Mouse (Mus musculus) hindbrain, postnatal 0 days (tissue): ENCODE results near the gene Pate2. TPM values are rescaled to one million over a fixed set of nuclear protein-coding genes. Genes with fewer than 3 reads are reported as not detected.

Experiments
- ATAC-seq: fragments of 200-750 bp; cut with Nextera tagmentation; 2 replicates; pipeline ENCODE4 v1.8.0; 2017; ENCODE audit warnings: mild to moderate bottlenecking, moderate TSS enrichment, moderate library complexity
- DNase-seq: peaks from one replicate; pipeline ENCODE4 v3.0.0-alpha.2; 2015; ENCODE audit warnings: low spot score
- H3K27ac ChIP-seq: fragments of 300-500 bp; sonication (generic); 2 replicates; pipeline ENCODE4 v1.5.1; 2014; ENCODE audit warnings: mild to moderate bottlenecking
- H3K27me3 ChIP-seq: fragments of 300-500 bp; sonication (generic); 2 replicates; pipeline ENCODE4 v1.6.1; 2014; ENCODE audit warnings: low read length, mixed read lengths; ENCODE audit not compliant: insufficient read depth
- H3K36me3 ChIP-seq: fragments of 300-500 bp; sonication (generic); 2 replicates; pipeline ENCODE4 v1.6.1; 2014; ENCODE audit warnings: low read length, mixed read lengths; ENCODE audit not compliant: insufficient read depth
- H3K4me1 ChIP-seq: fragments of 300-500 bp; sonication (generic); 2 replicates; pipeline ENCODE4 v1.6.1; 2014; ENCODE audit warnings: antibody characterized with exemption, low read length, mixed read lengths; ENCODE audit not compliant: insufficient read depth
- H3K4me2 ChIP-seq: fragments of 300-500 bp; sonication (generic); 2 replicates; pipeline ENCODE4 v1.6.1; 2014; ENCODE audit warnings: low read depth, mild to moderate bottlenecking, low read length, moderate library complexity, mixed read lengths
- H3K4me3 ChIP-seq: fragments of 300-500 bp; sonication (generic); 2 replicates; pipeline ENCODE4 v1.5.1; 2014; ENCODE audit warnings: low read length
- H3K9ac ChIP-seq: fragments of 300-500 bp; sonication (generic); replicated peaks from 2 replicates; pipeline ENCODE4 v1.6.1; 2014; ENCODE audit warnings: mild to moderate bottlenecking, low read length, moderate library complexity, mixed read lengths
- H3K9me3 ChIP-seq: fragments of 300-500 bp; sonication (generic); 2 replicates; pipeline ENCODE4 v1.6.1; 2016; ENCODE audit warnings: low read length, mixed read lengths
- CTCF ChIP-seq: IDR thresholded peaks from 2 replicates; pipeline ENCODE4 v1.5.1; 2016; ENCODE audit warnings: antibody characterized with exemption, control low read depth, low read depth
- WGBS: fragments of 180-500 bp; shearing (Covaris S2); extraction: QIAGEN DNeasy Blood & Tissue Kit; methylation state at CpG from one replicate; pipeline ENCODE4 v1.1.7; 2014; 5-methylcytosine and 5-hydroxymethylcytosine counted together
- polyA plus RNA-seq: library from polyadenylated mRNA; unstranded; fragments of >200 nt; fragmentation: Nextera tagmentation; extraction: Ambion mirVana; gene quantifications from 2 replicates; pipeline ENCODE4 v1.2.1, GENCODE M21; 2015
- total RNA-seq: library from RNA; depleted of rRNA; stranded (reverse); fragments of >200 nt; gene quantifications from 2 replicates; pipeline ENCODE4 v1.2.3, GENCODE M21; 2014

Gene Pate2
- total and polyA plus RNA-seq, 2 experiments from 2014 or later = 0.41 to 0.47 TPM

DNA sequence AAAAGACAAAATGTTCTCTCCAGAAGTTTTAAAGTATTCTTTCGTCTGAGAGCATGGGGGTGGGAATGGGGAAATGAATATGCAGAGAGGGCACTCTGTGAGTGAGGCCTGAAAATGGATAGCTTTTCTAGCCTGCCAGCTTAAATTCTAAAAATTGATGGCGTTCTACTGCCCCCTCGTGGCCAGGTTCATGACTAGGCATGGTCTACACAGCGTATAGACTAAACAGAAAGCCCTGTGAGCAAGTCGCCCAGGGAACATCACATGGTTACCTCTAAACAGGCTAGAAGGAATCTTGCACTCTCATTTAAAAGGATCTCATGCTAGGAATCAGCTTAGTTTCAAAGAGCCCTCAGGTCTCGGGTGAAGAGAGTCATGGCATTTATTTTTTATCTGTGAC lies 28.6 kb upstream of the Pate2 start:
- H3K4me3 ChIP-seq = no peak overlapping the region
- peak; percentile 85 for ATAC-seq
- peak; percentile 84 for TF ChIP-seq CTCF
- no peaks in the 10 kb centered on the region for H3K4me1 ChIP-seq
- peak; percentile 92 for DNase-seq
- no peak overlapping the region for H3K27ac ChIP-seq
- no peak overlapping the region for H3K9ac ChIP-seq
- 10% methylated on average over 6 of the region's 6 CpGs for WGBS
- no peaks in the 10 kb centered on the region for H3K9me3 ChIP-seq
- no peak overlapping the region for H3K4me2 ChIP-seq
- H3K27me3 ChIP-seq = no peaks in the 10 kb centered on the region
- peaks cover 8% of the 10 kb centered on the region; the same call in 1 of the 2 replicates for H3K36me3 ChIP-seq

DNA sequence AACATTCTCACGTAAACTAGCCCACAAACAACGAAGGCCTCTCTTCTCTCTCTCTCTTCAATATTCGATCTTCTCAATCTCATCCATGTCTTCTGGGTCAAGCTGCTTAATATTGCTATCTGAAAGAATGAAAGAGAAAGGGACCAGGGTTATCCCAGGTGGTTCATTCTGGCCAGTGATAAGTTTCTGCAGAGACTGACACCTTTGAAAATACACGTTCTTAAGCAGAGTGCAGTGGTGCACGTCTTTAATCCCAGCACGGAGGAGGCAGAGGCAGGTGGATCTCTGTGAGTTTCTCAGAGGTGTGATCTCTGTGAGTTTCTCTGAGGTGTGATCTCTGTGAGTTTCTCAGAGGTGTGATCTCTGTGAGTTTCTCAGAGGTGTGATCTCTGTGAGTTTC lies 28.1 kb upstream of the Pate2 start:
- ATAC-seq (no peak), DNase-seq (no peak)
- 73% methylated on average over 6 of the region's 6 CpGs for WGBS
- no peaks in the 10 kb centered on the region for H3K9me3 ChIP-seq
- no peaks in the 10 kb centered on the region for H3K4me1 ChIP-seq
- no peak overlapping the region for H3K4me3 ChIP-seq
- no peak overlapping the region for H3K4me2 ChIP-seq
- H3K27me3 ChIP-seq = no peaks in the 10 kb centered on the region
- H3K27ac ChIP-seq = no peak overlapping the region
- H3K36me3 ChIP-seq = peaks cover 8% of the 10 kb centered on the region; the same call in 1 of the 2 replicates
- no peak for TF ChIP-seq CTCF
- no peak overlapping the region for H3K9ac ChIP-seq

DNA sequence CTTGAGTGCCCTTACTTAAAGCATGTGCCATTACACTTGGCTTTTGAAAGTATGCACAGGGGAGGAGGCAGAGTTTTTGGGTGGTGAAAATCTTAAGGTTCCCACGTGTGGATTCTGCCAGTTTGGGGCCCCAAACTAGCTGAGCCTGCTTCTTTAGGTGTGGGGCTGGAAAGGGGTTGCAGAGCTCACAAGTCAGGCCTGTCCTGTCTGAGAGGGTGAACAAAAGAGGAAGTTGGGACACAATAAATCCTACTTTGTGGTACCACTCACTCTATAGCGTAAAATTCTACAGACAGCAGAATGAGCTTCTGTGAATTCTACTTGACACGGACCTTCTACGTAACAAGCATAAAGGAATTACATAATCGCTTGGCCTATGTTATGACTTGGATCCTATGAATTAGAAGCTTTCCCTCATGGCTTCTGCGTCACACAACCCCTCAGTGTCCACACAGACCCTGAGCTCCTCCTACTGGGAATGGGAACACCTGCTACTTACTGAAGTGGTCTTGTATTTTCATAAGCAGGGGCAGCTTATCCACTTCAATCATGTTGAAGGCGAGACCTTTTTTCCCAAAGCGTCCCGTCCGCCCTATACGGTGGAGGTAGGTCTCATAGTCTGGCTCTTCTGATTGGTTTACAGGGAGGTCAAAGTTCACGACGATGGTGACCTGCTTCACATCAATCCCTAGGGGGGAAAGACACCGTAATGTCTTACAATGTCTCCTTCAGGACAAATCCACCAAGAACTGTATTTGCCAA lies 26.8 kb upstream of the Pate2 start:
- Histone ChIP-seq H3K27ac (no peak overlapping the region), H3K27me3 (no peaks in the 10 kb centered on the region), H3K4me3 (no peak overlapping the region), H3K4me1 (no peaks in the 10 kb centered on the region), H3K4me2 (no peak overlapping the region), H3K9ac (no peak overlapping the region), H3K36me3 (peaks cover 13% of the 10 kb centered on the region), H3K9me3 (no peaks in the 10 kb centered on the region)
- 86% methylated on average over 14 of the region's 14 CpGs for WGBS
- ATAC-seq (no peak), DNase-seq (no peak)
- no peak for TF ChIP-seq CTCF

DNA sequence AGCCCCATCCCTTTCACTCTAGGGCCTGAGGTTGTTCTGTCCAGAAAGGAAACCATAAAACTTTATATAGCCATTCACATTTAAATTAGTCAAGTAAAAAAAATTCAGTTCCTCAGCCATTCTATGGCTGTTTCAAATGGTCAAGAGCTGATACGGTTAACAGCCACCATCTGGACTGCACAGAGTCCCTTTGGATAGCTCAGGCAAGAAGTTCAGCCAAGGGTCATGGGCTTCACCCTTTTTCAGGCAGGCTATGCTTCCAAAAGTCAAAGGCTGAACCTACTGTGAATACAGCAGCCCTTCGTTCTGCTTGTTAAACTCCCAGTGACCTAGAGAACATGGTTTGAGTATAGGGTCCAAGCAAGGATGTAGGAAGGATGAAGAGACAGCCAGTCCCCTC lies 25.4 kb upstream of the Pate2 start:
- WGBS = 64% methylated on average over 2 of the region's 2 CpGs
- no peak for TF ChIP-seq CTCF
- H3K27me3 ChIP-seq = no peaks in the 10 kb centered on the region
- no peak overlapping the region for H3K4me2 ChIP-seq
- no peaks in the 10 kb centered on the region for H3K4me1 ChIP-seq
- no peak overlapping the region for H3K9ac ChIP-seq
- peaks cover 13% of the 10 kb centered on the region for H3K36me3 ChIP-seq
- no peak overlapping the region for H3K27ac ChIP-seq
- ATAC-seq (no peak), DNase-seq (no peak)
- no peak overlapping the region for H3K4me3 ChIP-seq
- H3K9me3 ChIP-seq = no peaks in the 10 kb centered on the region

DNA sequence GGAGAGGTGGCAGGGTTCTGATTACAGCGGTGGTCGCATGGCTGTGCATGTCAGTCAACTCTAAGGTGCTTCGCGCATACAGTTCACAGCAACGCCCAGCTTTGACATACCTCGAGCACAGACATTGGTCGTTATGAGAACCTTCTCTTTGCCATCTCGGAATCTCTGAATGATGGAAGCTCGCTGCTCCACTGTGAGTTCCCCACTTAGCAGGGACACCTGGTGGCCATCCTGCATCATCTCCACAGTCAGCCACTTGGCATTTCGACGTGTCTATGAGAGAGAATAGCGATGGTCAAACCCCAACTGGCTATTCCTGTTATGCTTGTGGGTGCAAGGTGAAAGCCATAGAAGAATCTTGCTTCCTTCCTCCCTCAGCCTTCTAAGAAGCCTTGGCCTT lies 24.4 kb upstream of the Pate2 start:
- ATAC-seq (no peak), DNase-seq (peak; percentile 28)
- 70% methylated on average over 12 of the region's 12 CpGs for WGBS
- no peaks in the 10 kb centered on the region for H3K27me3 ChIP-seq
- TF ChIP-seq CTCF = peak; percentile 61
- H3K9me3 ChIP-seq = no peaks in the 10 kb centered on the region
- H3K9ac ChIP-seq = no peak overlapping the region
- H3K4me1 ChIP-seq = no peaks in the 10 kb centered on the region
- H3K4me3 ChIP-seq = no peak overlapping the region
- H3K36me3 ChIP-seq = peaks cover 13% of the 10 kb centered on the region
- H3K27ac ChIP-seq = no peak overlapping the region
- no peak overlapping the region for H3K4me2 ChIP-seq

DNA sequence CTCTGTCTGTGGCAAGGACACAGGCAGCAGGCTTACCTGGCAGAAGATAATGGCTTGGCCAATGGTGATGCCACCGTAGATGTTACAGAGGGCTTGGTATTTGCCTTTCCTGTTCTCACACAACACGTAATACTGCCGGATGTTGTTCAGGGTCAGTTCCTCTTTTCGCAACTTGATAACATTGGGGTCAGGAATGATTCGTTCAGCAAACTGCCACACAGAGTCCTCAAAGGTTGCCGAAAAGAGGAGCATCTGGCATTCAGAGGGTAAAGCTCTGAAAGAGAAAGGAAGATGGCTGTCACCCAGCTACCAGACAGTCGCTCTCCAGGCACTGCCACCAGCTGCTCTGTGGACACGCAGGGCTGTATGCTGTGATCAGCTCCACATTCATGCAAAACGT lies 23.3 kb upstream of the Pate2 start:
- H3K27me3 ChIP-seq = no peaks in the 10 kb centered on the region
- ATAC-seq = no peak
- no peak overlapping the region for H3K4me3 ChIP-seq
- no peak overlapping the region for H3K27ac ChIP-seq
- DNase-seq = no peak
- H3K4me1 ChIP-seq = no peaks in the 10 kb centered on the region
- no peak overlapping the region for H3K9ac ChIP-seq
- 79% methylated on average over 9 of the region's 9 CpGs for WGBS
- H3K36me3 ChIP-seq = peaks cover 16% of the 10 kb centered on the region
- H3K9me3 ChIP-seq = no peaks in the 10 kb centered on the region
- no peak for TF ChIP-seq CTCF
- no peak overlapping the region for H3K4me2 ChIP-seq

DNA sequence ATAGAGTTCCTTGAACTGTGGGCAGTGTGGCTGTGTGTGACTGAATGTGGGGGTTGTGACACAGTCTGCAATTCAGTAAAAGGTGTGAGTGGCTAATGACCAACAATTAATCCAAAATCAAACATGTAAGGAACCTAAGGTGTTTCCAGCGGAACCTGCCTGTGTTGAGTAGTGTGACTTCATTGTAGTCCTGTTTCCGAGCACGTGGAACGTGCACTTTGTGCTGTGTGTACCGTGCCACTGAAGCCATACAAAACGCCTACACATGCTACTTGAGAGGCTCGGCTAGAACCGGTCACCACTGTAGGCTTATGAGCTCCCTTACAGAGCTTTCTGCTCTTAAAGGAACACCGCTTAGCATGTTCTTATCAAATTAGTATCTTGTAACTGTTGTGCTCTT lies 21.6 kb upstream of the Pate2 start:
- Histone ChIP-seq H3K27ac (no peak overlapping the region), H3K4me1 (no peaks in the 10 kb centered on the region), H3K27me3 (no peaks in the 10 kb centered on the region), H3K4me2 (no peak overlapping the region), H3K9me3 (no peaks in the 10 kb centered on the region), H3K4me3 (no peak overlapping the region), H3K36me3 (peaks cover 13% of the 10 kb centered on the region; the same call in 1 of the 2 replicates), H3K9ac (no peak overlapping the region)
- TF ChIP-seq CTCF = no peak
- ATAC-seq = no peak
- WGBS = 81% methylated on average over 9 of the region's 9 CpGs
- DNase-seq = no peak
